Mouse (Mus musculus) spleen, postnatal 10 days (tissue): ENCODE data around the gene Dcxr.
"Not testable (repeated sequence)": the region's sequence is repeated elsewhere in the genome, so short reads cannot be mapped to it uniquely, and the experiment has no call there.

ENCODE experiments used
- DNase-seq, 2 experiments: peaks; one replicate each; pipeline ENCODE4 v3.0.0; 2021 to 2022; ENCODE audit warnings: low spot score in 2 of 2

Dcxr gene

DNA sequence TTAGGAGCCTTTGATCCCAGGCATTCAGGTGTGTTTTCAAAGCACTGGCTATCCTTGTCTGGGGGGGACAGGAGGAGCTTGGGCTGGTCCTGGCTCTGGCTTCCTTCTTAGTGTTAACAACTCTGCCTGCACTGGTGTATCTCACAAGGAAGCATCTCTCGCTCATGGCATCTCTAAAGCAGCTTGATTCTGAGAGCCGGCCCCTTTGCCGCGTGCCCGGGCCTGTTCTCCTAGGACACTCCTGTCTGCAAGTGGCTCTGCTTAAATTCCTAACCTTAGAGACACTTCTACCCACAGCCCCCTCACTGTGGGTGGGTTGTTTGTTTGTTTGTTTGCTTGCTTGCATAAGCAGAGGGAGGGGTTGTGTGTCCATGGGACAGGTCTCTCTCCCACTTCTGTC is 19.1 kb downstream of the Dcxr start:
- no peak for DNase-seq

DNA sequence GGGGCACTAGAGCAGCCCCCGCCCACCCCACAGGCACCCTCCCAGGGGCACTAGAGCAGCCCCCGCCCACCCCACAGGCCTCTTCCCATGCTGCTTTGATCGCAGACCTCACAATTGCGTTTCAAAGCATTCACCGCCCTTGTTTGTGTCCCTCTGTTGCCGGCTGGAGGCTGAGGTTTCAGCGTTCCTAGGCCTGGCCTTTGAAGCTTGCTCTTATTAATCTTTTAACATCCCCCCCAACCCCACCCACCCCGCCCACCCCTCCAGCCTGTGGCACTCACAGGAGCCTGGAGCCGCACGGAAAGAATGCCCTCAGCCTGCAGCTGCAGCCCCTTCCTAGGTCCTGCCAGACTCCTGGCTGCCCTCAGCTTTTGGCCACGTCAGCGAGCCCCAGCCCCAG is 19.9 kb downstream of the Dcxr start:
- DNase-seq, result no peak

DNA sequence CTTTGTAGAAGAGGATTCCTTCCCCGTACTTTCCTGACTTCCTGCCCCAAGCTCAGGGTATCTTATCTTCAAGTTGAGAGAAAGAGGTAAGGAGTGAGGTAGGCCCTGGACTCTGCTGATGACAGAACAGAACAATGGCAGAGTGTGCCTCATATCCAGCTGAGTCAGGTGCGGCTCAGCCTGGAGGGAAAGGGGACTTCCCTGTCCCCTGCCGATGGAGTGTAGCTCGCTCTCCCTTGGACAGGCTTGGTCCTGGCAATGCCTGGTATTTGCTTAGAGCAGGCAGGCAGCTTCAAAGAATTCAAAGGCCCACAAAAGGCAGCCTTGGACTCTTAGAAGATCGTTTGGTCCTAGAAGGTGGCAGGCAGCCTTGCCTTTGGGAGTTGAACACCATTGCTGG is 21.0 kb downstream of the Dcxr start:
- no peak for DNase-seq

- DNase-seq, result no peak
Measured at GRCm38 (mm10) chr11:120704486-120705325, 22.4 kb downstream of the Dcxr start.

GRCm38 (mm10) chr11:120703696-120704454 is 23.2 kb downstream of the Dcxr start:
- no peak for DNase-seq

DNA sequence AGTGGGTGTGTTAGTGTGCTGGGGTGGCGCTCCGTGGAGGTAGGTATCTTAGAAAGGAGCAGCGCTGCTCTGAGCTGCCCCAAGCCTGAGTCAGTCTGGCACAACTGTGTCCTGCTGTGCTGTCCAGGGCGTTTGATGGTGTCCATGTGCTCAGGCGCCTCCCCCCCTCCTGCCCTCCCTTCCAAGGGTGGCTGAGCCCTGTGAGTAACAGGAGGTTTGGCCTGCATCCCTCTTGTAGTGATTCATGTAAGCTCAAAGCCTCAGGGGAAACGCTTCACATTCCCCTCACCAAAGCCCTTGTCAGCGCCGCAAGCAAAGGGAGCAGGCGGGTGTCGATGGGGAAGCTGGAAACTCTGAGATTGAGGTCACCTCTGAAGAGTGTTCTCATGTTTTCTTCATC is 29.3 kb downstream of the Dcxr start:
- no peak for DNase-seq

DNA sequence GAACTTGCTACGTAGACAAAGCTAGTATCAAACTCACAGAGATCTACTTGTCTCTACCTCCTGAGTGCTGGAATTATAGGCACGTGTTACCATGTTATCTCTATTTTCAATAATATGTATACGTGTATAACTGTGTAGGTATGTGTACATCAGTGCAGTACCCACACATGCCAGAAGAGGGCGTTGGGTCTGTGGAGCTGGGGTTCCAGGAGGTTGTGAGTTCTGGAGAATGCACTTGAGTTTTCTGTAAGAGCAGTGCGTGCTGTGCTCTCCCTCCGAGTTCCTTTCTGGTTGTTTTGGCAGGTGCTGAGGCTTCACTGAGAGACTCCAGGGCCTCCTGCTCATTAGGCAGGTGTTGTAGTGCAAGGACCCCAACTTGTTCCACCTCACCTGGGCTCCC is 30.5 kb downstream of the Dcxr start:
- DNase-seq, result no peak

- no peak for DNase-seq
Measured at GRCm38 (mm10) chr11:120695641-120696040, 31.4 kb downstream of the Dcxr start.

- no peak for DNase-seq
Measured at GRCm38 (mm10) chr11:120695184-120695583, 31.9 kb downstream of the Dcxr start.

DNA sequence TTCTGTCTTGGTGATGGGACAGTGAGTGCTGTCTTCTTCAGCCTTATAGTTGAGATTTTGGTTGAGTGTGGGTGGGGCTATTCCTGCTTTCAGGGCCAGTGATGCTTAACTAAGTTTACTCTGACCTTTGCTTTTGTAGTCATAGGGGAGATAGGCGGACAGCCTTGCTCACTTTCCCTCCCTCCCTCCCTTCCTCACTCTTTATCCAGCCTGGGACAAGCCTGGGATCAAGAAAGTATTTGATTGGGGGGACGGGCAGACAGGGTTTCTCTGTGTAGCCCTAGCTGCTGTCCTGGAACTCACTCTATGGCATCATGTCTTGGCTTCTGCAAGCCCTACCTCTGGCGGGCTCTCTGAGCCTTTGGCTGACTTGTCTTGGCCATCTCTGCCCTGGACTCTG is 33.6 kb downstream of the Dcxr start:
- DNase-seq, result no peak

DNA sequence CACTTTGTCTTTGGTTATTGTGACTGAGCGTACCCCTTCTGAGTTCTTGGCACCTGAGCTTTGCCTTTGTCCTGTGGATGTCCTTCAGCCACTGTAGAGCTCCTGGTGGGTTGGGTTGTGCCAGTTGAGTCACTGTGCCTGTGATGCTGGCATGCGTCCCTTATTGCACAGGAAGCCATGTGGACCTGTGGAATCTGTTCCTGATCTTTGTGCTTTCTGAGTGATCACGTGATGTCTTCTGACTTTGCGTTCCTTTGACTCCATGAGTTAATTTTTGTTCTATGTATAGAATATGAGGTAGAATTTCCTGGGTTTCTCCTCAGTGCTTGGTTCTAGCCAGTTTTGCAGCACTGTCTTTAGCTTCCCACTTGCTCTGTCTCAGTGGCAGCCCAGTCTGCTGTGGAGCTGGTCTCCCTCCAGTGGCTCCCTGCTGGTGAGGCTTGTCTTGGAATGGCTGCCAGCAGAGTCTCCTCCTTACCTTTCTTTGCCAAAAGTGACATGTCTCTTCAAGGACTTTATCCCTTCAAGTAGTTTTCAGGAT is 34.5 kb downstream of the Dcxr start:
- no peak for DNase-seq

DNA sequence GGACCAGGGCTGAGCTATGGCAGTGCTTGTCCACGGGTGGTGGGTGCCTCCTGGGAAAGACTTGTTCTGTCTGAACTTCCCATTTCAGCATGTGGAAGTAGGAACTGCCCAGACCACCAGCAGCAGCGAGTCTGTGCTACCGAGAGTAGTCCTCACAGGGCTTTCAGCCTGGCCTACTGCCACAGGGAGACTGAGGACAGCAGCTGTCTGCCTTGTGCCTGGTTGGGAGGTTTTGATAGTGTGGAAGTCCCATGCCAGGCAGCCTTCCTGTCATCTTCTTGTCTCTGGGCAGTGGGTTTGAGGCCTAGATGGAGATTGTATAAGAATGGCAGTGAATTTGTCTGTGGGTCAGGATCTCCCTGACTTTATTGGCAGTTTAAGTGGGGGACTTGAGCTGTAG is 37.7 kb downstream of the Dcxr start:
- DNase-seq, result no peak

GRCm38 (mm10) chr11:120686650-120687272 is 40.3 kb downstream of the Dcxr start:
- no peak for DNase-seq

- no peak for DNase-seq
Measured at GRCm38 (mm10) chr11:120684660-120685059, 42.4 kb downstream of the Dcxr start.

GRCm38 (mm10) chr11:120684086-120684485 is 43.0 kb downstream of the Dcxr start:
- no peak for DNase-seq

GRCm38 (mm10) chr11:120683536-120683935 is 43.5 kb downstream of the Dcxr start:
- no peak for DNase-seq

DNA sequence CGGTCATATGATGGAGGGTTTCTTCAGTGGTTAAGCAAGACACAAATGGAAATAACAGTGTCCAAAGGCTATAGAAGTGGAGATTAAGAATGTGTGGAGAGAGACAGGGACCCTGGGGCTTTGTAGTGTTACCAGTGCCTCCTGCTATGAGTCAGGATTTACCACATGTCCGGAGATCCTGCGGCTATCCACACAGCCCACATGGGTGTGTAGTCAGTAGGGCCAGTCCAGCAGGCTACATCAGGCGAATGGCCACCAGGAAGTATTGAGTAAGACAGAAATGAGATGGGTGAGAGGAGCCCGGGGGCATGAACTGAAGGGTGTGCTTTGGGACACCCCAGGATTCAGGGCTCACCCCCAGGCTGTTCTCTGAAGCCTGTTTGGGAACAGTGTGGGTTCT is 44.4 kb downstream of the Dcxr start:
- no peak for DNase-seq

- peak in 1 of 2 experiments; percentile 61 for DNase-seq
Measured at GRCm38 (mm10) chr11:120679909-120680308, 47.2 kb downstream of the Dcxr start.

GRCm38 (mm10) chr11:120676951-120677350 is 50.1 kb downstream of the Dcxr start:
- no peak for DNase-seq

DNA sequence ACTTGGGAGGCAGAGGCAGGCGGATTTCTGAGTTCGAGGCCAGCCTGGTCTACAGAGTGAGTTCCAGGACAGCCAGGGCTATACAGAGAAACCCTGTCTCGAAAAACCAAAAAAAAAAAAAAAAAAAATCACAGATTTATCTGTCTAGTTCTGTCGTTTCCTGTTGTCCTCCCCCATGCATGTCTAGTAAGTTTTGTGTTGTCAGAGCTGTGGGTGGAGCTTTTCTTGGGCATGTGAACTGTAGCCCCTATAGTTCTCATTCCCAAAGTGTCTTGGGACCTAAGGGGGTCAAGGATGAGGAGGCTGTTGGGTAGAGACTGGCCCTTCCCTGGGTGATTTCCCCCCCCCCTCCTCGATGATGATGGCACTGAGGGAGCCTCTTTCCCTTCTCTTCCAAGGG is 51.2 kb downstream of the Dcxr start:
- DNase-seq, result not testable (repeated sequence)
